In genomic region chr9:37462764-37463163, GRCm38 (mm10) we compare ENCODE assay signal across 10 mouse cellular contexts. TPM values are rescaled to one million over a fixed set of nuclear protein-coding genes. Genes with fewer than 3 reads are reported as not detected.
DNase-seq lines count a peak whose midpoint lies in the region; ATAC-seq lines count a peak whose summit lies in the region.
"Had no signal": no experiment of that assay in that cellular context is flagged by ENCODE, and none has a peak within 500 bp of the region (broad histone marks: within the 10 kb centered on the region; RNA-seq: fewer than 3 reads in every experiment).

No protein-coding gene starts in this region.

- whole genome bisulfite sequencing in midbrain, embryonic 11.5 days, result 14% methylated on average over 7 of the region's 7 CpGs

- no peak overlapping the region for H3K27ac ChIP-seq in midbrain, embryonic 11.5 days (ENCODE audit: low read depth, low read length)
- H3K27ac ChIP-seq: limb, embryonic 12.5 days; stomach, embryonic 15.5 days had no signal

- DNase-seq in heart, adult 18-20 months, result peak; percentile 40 to 74
- DNase-seq in heart, postnatal 25 days (ENCODE audit: low spot score), result no peak
- peak; percentile 38 for DNase-seq in CD4-positive helper T cell, adult 2 months (ENCODE audit: low read depth, low spot score)
- DNase-seq in adipocyte (ENCODE audit: low spot score), result peak; percentile 69
- DNase-seq in fibroblast of lung, adult 2 months (ENCODE audit: low read depth), result peak; percentile 9
- DNase-seq in kidney, postnatal 25 days, result peak; percentile 50 to 79
- peak; percentile 89 for DNase-seq in midbrain, embryonic 11.5 days (ENCODE audit: low spot score, missing footprints)
- peak; percentile 53 for DNase-seq in thymus, postnatal 0 days (ENCODE audit: low spot score)

- H3K4me3 ChIP-seq in midbrain, embryonic 11.5 days (ENCODE audit: low read depth, low read length), result no peak overlapping the region
- H3K4me3 ChIP-seq: limb, embryonic 12.5 days; stomach, embryonic 15.5 days had no signal

- no peak; the same call in 1 of the 2 replicates for ATAC-seq in midbrain, embryonic 11.5 days (ENCODE audit: low FRiP score)

- H3K27me3 ChIP-seq in midbrain, embryonic 11.5 days (ENCODE audit: control insufficient read depth, insufficient read depth, low read length), result peaks cover 53% of the 10 kb centered on the region

- H3K9me3 ChIP-seq in midbrain, embryonic 11.5 days (ENCODE audit: control insufficient read depth, low read length), result no peaks in the 10 kb centered on the region
- H3K9me3 ChIP-seq: limb, embryonic 12.5 days; stomach, embryonic 15.5 days had no signal

- H3K36me3 ChIP-seq in midbrain, embryonic 11.5 days (ENCODE audit: control insufficient read depth, insufficient read depth, low read length), result no peaks in the 10 kb centered on the region
- H3K36me3 ChIP-seq: limb, embryonic 12.5 days; stomach, embryonic 15.5 days had no signal

- no peak overlapping the region for H3K9ac ChIP-seq in midbrain, embryonic 11.5 days (ENCODE audit: low read length)
- H3K9ac ChIP-seq: limb, embryonic 12.5 days; stomach, embryonic 15.5 days had no signal

- H3K4me1 ChIP-seq in midbrain, embryonic 11.5 days (ENCODE audit: control insufficient read depth, insufficient read depth, low read length), result peaks cover 11% of the 10 kb centered on the region

- intact Hi-C loops in heart, postnatal 25 days (cut with DNase I), result loop anchor here (1.0 to 5.0 kb wide), 4 partner anchors 65 to 175 kb away; partner anchors contain the start of gene Esam

- H3K4me2 ChIP-seq in midbrain, embryonic 11.5 days, result no peak overlapping the region
- H3K4me2 ChIP-seq: limb, embryonic 12.5 days; stomach, embryonic 15.5 days had no signal

RNA-seq across cellular contexts. Expression of gene Msantd2, which starts 26.4 kb away (rescaled TPM):
- total RNA-seq in heart, adult 18-20 months (2021), result 1 to 10 TPM; 5.9 to 7.9 TPM
- total RNA-seq in heart, postnatal 25 days (2021), result 1 to 10 TPM; 7.8 to 8.0 TPM
- polyA plus RNA-seq in midbrain, embryonic 11.5 days (2014; fragmentation: Nextera tagmentation; extraction: Ambion mirVana), result 35.8 and 36.4 TPM in 2 replicates
- 15.5 and 16.7 TPM in 2 replicates for polyA plus RNA-seq in thymus, postnatal 0 days (2015; fragmentation: Nextera tagmentation; extraction: Ambion mirVana)

RNA-seq across cellular contexts. Expression of gene Robo3, which starts 29.7 kb away (rescaled TPM):
- total RNA-seq in heart, adult 18-20 months (2021), result not detected
- total RNA-seq in heart, postnatal 25 days (2021), result not detected
- polyA plus RNA-seq in midbrain, embryonic 11.5 days (2014; fragmentation: Nextera tagmentation; extraction: Ambion mirVana), result 40.1 and 43.9 TPM in 2 replicates
- 0.14 and 0.23 TPM in 2 replicates for polyA plus RNA-seq in thymus, postnatal 0 days (2015; fragmentation: Nextera tagmentation; extraction: Ambion mirVana)
- polyA plus RNA-seq: limb, embryonic 12.5 days had no signal
